Mouse (Mus musculus) heart, embryonic 12.5 days (tissue): Measurements from ENCODE around the gene Ak5. TPM values are rescaled to one million over a fixed set of nuclear protein-coding genes. Genes with fewer than 3 reads are reported as not detected.

Experiments used
- ATAC-seq: fragments of 200-750 bp; cut with Nextera tagmentation; 2 replicates; pipeline ENCODE4 v1.8.0; 2017; ENCODE audit warnings: moderate TSS enrichment, moderate library complexity; ENCODE audit not compliant: insufficient number of reproducible peaks, low FRiP score
- H3K27ac ChIP-seq: fragments of 300-500 bp; sonication (generic); 2 replicates; pipeline ENCODE4 v1.5.1; 2016; ENCODE audit warnings: mild to moderate bottlenecking, moderate library complexity; ENCODE audit not compliant: poor library complexity, severe bottlenecking
- H3K27me3 ChIP-seq: fragments of 300-500 bp; sonication (generic); replicated peaks from 2 replicates; pipeline ENCODE4 v1.6.1; 2016; ENCODE audit warnings: mild to moderate bottlenecking, moderate library complexity
- H3K36me3 ChIP-seq: fragments of 300-500 bp; sonication (generic); 2 replicates; pipeline ENCODE4 v1.6.1; 2016; ENCODE audit warnings: mild to moderate bottlenecking, moderate library complexity
- H3K4me1 ChIP-seq: fragments of 300-500 bp; sonication (generic); replicated peaks from 2 replicates; pipeline ENCODE4 v1.6.1; 2016; ENCODE audit warnings: mild to moderate bottlenecking
- H3K4me2 ChIP-seq: fragments of 300-500 bp; sonication (generic); 2 replicates; pipeline ENCODE4 v1.6.1; 2016; ENCODE audit warnings: mild to moderate bottlenecking, moderate library complexity
- H3K4me3 ChIP-seq: fragments of 300-500 bp; sonication (generic); 2 replicates; pipeline ENCODE4 v1.5.1; 2016; ENCODE audit warnings: mild to moderate bottlenecking
- H3K9ac ChIP-seq: fragments of 300-500 bp; sonication (generic); 2 replicates; pipeline ENCODE4 v1.6.1; 2016; ENCODE audit warnings: mild to moderate bottlenecking, moderate library complexity
- H3K9me3 ChIP-seq: fragments of 300-500 bp; sonication (generic); replicated peaks from 2 replicates; pipeline ENCODE4 v1.6.1; 2016; ENCODE audit warnings: mild to moderate bottlenecking, moderate library complexity
- WGBS: fragments of 180-500 bp; shearing (Covaris S2); methylation state at CpG from one replicate; pipeline ENCODE4 v1.1.7; 2016; 5-methylcytosine and 5-hydroxymethylcytosine counted together
- polyA plus RNA-seq: library from polyadenylated mRNA; unstranded; fragments of >200 nt; fragmentation: Nextera tagmentation; extraction: Ambion mirVana; gene quantifications from 2 replicates; pipeline ENCODE4 v1.2.1, GENCODE M21; 2016

The Ak5 gene
- polyA plus RNA-seq, 1 experiment from 2014 or later, result 1.6 TPM

DNA sequence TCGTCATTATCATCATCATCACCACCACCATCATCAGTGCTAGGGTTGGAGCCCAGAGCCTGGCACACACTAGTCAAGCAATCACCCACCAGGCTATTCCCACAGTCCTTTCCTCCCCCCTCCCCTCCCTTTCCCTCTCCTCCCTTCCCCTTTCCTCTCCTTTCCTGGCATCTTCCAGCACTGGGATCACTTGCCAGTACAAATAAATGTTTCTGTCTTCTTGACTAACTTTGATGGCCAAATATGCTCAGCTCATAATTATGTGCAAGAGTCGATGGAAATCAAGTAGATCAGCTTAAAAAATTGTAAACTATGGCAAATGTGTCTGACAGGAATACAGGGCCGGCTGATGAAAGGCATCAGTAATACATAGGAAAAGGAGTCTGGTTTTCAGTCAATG, 123.2 kb downstream of the Ak5 start:
- H3K4me1 ChIP-seq, result no peaks in the 10 kb centered on the region
- no peak overlapping the region for H3K27ac ChIP-seq
- no peaks in the 10 kb centered on the region for H3K27me3 ChIP-seq
- ATAC-seq, result no peak
- H3K36me3 ChIP-seq, result no peaks in the 10 kb centered on the region
- no peak overlapping the region for H3K4me2 ChIP-seq
- H3K9ac ChIP-seq, result no peak overlapping the region
- WGBS, result 80% methylated on average over 3 of the region's 3 CpGs
- H3K9me3 ChIP-seq, result no peaks in the 10 kb centered on the region
- no peak overlapping the region for H3K4me3 ChIP-seq

DNA sequence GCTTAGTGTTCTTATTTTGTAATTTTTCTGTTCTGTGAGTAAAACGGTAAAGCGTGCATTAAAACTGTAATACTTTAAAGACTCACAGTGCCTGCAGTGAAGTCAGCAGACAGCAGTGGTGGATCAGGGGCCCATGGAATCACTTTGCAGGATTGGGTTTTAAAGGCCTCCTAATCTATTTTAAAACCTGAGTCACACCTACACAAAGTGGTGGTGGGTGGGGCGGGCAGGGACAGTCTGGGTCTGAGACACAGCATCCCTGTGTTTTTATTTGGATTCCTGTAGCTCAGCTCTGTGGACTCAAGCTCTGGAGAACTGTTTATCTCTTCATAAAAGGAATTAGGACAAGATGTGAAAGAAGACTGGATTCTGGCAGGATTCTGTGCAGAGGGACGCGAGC, 125.9 kb downstream of the Ak5 start:
- Histone ChIP-seq H3K9ac (no peak overlapping the region), H3K4me2 (no peak overlapping the region), H3K27me3 (no peaks in the 10 kb centered on the region), H3K9me3 (no peaks in the 10 kb centered on the region), H3K36me3 (no peaks in the 10 kb centered on the region), H3K4me1 (no peaks in the 10 kb centered on the region), H3K4me3 (no peak overlapping the region), H3K27ac (no peak overlapping the region)
- 70% methylated on average over 5 of the region's 5 CpGs for WGBS
- ATAC-seq, result no peak

GRCm38 (mm10) chr3:152530344-152530743, 137.8 kb downstream of the Ak5 start:
- H3K4me3 ChIP-seq, result no peak overlapping the region
- peaks cover 10% of the 10 kb centered on the region; the same call in 1 of the 2 replicates for H3K27me3 ChIP-seq
- no peak overlapping the region for H3K9ac ChIP-seq
- H3K4me1 ChIP-seq, result peaks cover 3% of the 10 kb centered on the region; the same call in 1 of the 2 replicates
- no peaks in the 10 kb centered on the region for H3K36me3 ChIP-seq
- no peak for ATAC-seq
- H3K27ac ChIP-seq, result no peak overlapping the region
- H3K9me3 ChIP-seq, result no peaks in the 10 kb centered on the region
- no peak overlapping the region for H3K4me2 ChIP-seq
- WGBS, result 82% methylated on average over 5 of the region's 5 CpGs

GRCm38 (mm10) chr3:152529058-152529972, 138.8 kb downstream of the Ak5 start:
- no peak overlapping the region for H3K27ac ChIP-seq
- peaks cover 10% of the 10 kb centered on the region; the same call in 1 of the 2 replicates for H3K27me3 ChIP-seq
- no peak overlapping the region for H3K4me3 ChIP-seq
- ATAC-seq, result no peak
- no peak overlapping the region for H3K9ac ChIP-seq
- H3K4me2 ChIP-seq, result no peak overlapping the region
- WGBS, result 48% methylated on average over 11 of the region's 11 CpGs
- H3K4me1 ChIP-seq, result peaks cover 3% of the 10 kb centered on the region; the same call in 1 of the 2 replicates
- H3K36me3 ChIP-seq, result no peaks in the 10 kb centered on the region
- no peaks in the 10 kb centered on the region for H3K9me3 ChIP-seq

- no peak overlapping the region for H3K4me3 ChIP-seq
- no peak for ATAC-seq
- H3K4me2 ChIP-seq, result no peak overlapping the region
- no peak overlapping the region for H3K27ac ChIP-seq
- H3K9ac ChIP-seq, result no peak overlapping the region
- H3K36me3 ChIP-seq, result no peaks in the 10 kb centered on the region
- H3K4me1 ChIP-seq, result peaks cover 3% of the 10 kb centered on the region; the same call in 1 of the 2 replicates
- H3K9me3 ChIP-seq, result no peaks in the 10 kb centered on the region; the same call in 1 of the 2 replicates
- WGBS, result 80% methylated on average over 8 of the region's 8 CpGs
- peaks cover 7% of the 10 kb centered on the region; the same call in 1 of the 2 replicates for H3K27me3 ChIP-seq
These were observed 141.4 kb downstream of the Ak5 start for GRCm38 (mm10) chr3:152526721-152527120.

DNA sequence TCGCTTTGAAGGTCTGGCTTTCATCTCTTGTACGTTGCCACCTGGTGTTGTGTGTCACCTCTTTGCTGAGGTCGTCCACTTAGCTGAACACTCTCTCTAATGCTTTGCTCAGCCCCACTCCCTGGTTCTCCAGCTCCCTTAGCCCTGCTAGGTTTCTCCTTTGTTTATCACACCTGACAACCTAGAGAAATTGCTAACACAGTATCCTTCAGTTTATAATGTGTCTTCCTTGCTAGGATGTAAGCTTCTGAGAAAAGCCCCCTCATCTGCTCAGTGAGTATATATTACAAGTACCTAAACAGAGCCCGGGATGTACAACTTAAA, 144.9 kb downstream of the Ak5 start:
- no peaks in the 10 kb centered on the region for H3K4me1 ChIP-seq
- ATAC-seq, result no peak
- H3K4me3 ChIP-seq, result no peak overlapping the region
- H3K9me3 ChIP-seq, result no peaks in the 10 kb centered on the region; the same call in 1 of the 2 replicates
- WGBS, result 68% methylated on average over 4 of the region's 4 CpGs
- H3K4me2 ChIP-seq, result no peak overlapping the region
- no peaks in the 10 kb centered on the region for H3K27me3 ChIP-seq
- H3K36me3 ChIP-seq, result no peaks in the 10 kb centered on the region
- no peak overlapping the region for H3K9ac ChIP-seq
- no peak overlapping the region for H3K27ac ChIP-seq

GRCm38 (mm10) chr3:152522634-152523314, 145.4 kb downstream of the Ak5 start:
- H3K4me2 ChIP-seq, result no peak overlapping the region
- H3K4me3 ChIP-seq, result no peak overlapping the region
- H3K9ac ChIP-seq, result no peak overlapping the region
- no peaks in the 10 kb centered on the region for H3K36me3 ChIP-seq
- no peaks in the 10 kb centered on the region for H3K27me3 ChIP-seq
- H3K9me3 ChIP-seq, result no peaks in the 10 kb centered on the region; the same call in 1 of the 2 replicates
- 76% methylated on average over 6 of the region's 6 CpGs for WGBS
- H3K27ac ChIP-seq, result no peak overlapping the region
- no peak for ATAC-seq
- H3K4me1 ChIP-seq, result no peaks in the 10 kb centered on the region

DNA sequence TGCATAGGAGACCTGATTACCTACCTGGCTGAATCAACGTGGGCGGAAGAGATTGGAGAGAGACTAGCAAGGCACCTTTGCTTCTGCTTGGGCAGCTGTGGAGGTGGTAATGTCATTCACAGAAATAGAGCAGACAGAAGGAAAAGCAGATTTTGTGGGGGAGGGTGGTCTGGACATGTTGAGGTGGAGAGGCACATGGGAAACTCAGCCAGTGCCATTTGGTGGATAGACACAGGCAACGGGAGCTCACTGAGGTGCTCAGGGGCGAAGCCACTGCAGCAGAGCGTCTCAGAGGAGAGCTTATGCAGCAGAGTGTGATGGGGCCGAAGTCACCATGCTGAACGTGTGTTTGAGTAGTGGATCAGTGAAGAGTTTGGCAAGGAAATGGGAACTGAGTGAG, 147.1 kb downstream of the Ak5 start:
- Histone ChIP-seq H3K36me3 (no peaks in the 10 kb centered on the region), H3K9me3 (no peaks in the 10 kb centered on the region; the same call in 1 of the 2 replicates), H3K4me3 (no peak overlapping the region), H3K27me3 (no peaks in the 10 kb centered on the region; the same call in 1 of the 2 replicates), H3K9ac (no peak overlapping the region), H3K27ac (no peak overlapping the region), H3K4me2 (no peak overlapping the region), H3K4me1 (no peaks in the 10 kb centered on the region)
- 77% methylated on average over 7 of the region's 7 CpGs for WGBS
- no peak for ATAC-seq

DNA sequence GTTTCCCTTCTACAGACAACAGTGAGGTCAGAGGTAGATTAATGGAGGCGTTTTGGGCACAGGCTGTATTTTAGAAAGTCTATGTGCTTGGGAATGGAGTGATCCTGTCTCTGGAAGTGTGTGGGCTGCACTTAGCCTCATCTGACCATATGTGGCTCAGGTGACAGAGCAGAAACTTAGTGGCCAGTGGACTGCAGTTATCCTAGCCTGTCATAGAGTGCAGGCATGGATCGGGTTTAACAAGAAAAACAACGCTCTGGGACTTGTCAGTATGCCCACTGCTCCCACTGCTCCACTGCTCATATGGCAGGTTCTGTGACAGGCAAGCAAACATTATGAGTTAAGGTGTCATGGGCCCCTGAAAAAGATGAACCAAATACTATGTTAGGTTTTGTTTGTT, 148.1 kb downstream of the Ak5 start:
- Histone ChIP-seq H3K27me3 (peaks cover 2% of the 10 kb centered on the region; the same call in 1 of the 2 replicates), H3K27ac (no peak overlapping the region), H3K4me1 (no peaks in the 10 kb centered on the region), H3K4me2 (no peak overlapping the region), H3K4me3 (no peak overlapping the region), H3K36me3 (no peaks in the 10 kb centered on the region), H3K9me3 (no peaks in the 10 kb centered on the region; the same call in 1 of the 2 replicates), H3K9ac (no peak overlapping the region)
- WGBS, result 66% methylated on average over 3 of the region's 3 CpGs
- ATAC-seq, result no peak

- Histone ChIP-seq H3K4me3 (no peak overlapping the region), H3K36me3 (no peaks in the 10 kb centered on the region), H3K27me3 (peaks cover 7% of the 10 kb centered on the region; the same call in 1 of the 2 replicates), H3K9me3 (no peaks in the 10 kb centered on the region; the same call in 1 of the 2 replicates), H3K9ac (no peak overlapping the region), H3K27ac (no peak overlapping the region), H3K4me2 (no peak overlapping the region), H3K4me1 (no peaks in the 10 kb centered on the region)
- WGBS, result 76% methylated on average over 10 of the region's 10 CpGs
- no peak for ATAC-seq
These were observed 148.6 kb downstream of the Ak5 start for GRCm38 (mm10) chr3:152519556-152519955.

- peaks cover 15% of the 10 kb centered on the region for H3K27me3 ChIP-seq
- H3K4me1 ChIP-seq, result peaks cover 3% of the 10 kb centered on the region; the same call in 1 of the 2 replicates
- 72% methylated on average over 3 of the region's 3 CpGs for WGBS
- no peak for ATAC-seq
- H3K27ac ChIP-seq, result no peak overlapping the region
- H3K9ac ChIP-seq, result no peak overlapping the region
- H3K36me3 ChIP-seq, result no peaks in the 10 kb centered on the region
- H3K4me2 ChIP-seq, result no peak overlapping the region
- no peak overlapping the region for H3K4me3 ChIP-seq
- no peaks in the 10 kb centered on the region for H3K9me3 ChIP-seq
These were observed 151.6 kb downstream of the Ak5 start for GRCm38 (mm10) chr3:152516569-152516968.
